Mouse (Mus musculus) retina, adult 2 months (tissue): ENCODE data around the gene Tnpo3.

Source experiments
- DNase-seq: peaks from one replicate; pipeline ENCODE4 v3.0.0-alpha.2; 2012; ENCODE audit warnings: low read depth, low spot score

Gene Tnpo3

GRCm38 (mm10) chr6:29528165-29528505, 81.6 kb downstream of the Tnpo3 start:
- DNase-seq, result no peak

GRCm38 (mm10) chr6:29527361-29528164, 82.1 kb downstream of the Tnpo3 start:
- DNase-seq, result no peak

- DNase-seq, result no peak
Measured at GRCm38 (mm10) chr6:29526281-29527251, 83.1 kb downstream of the Tnpo3 start, which contains the start of gene Irf5. Irf5 (plus strand) TSS chr6:29526625.

GRCm38 (mm10) chr6:29525256-29525655, 84.4 kb downstream of the Tnpo3 start:
- no peak for DNase-seq

- DNase-seq, result no peak
Measured at GRCm38 (mm10) chr6:29524034-29524489, 85.6 kb downstream of the Tnpo3 start.

- DNase-seq, result no peak
Measured at GRCm38 (mm10) chr6:29523301-29524033, 86.2 kb downstream of the Tnpo3 start.

- DNase-seq, result no peak
Measured at GRCm38 (mm10) chr6:29522626-29523300, 86.9 kb downstream of the Tnpo3 start.

GRCm38 (mm10) chr6:29517139-29517538, 92.5 kb downstream of the Tnpo3 start:
- DNase-seq, result no peak

- no peak for DNase-seq
Measured at GRCm38 (mm10) chr6:29513284-29513683, 96.4 kb downstream of the Tnpo3 start.

- DNase-seq, result no peak
Measured at GRCm38 (mm10) chr6:29509086-29509485, 100.6 kb downstream of the Tnpo3 start.

- no peak for DNase-seq
Measured at GRCm38 (mm10) chr6:29507447-29508309, 102.0 kb downstream of the Tnpo3 start, which contains the start of gene Kcp. Kcp (minus strand) TSS chr6:29507952.

- DNase-seq, result no peak
Measured at GRCm38 (mm10) chr6:29506834-29507233, 102.9 kb downstream of the Tnpo3 start.

GRCm38 (mm10) chr6:29505493-29505892, 104.2 kb downstream of the Tnpo3 start:
- DNase-seq, result no peak

- DNase-seq, result no peak
Measured at GRCm38 (mm10) chr6:29501599-29501998, 108.1 kb downstream of the Tnpo3 start.

- DNase-seq, result no peak
Measured at GRCm38 (mm10) chr6:29500810-29501209, 108.9 kb downstream of the Tnpo3 start.

- DNase-seq, result no peak
Measured at GRCm38 (mm10) chr6:29500177-29500576, 109.5 kb downstream of the Tnpo3 start.

GRCm38 (mm10) chr6:29497791-29498190, 111.9 kb downstream of the Tnpo3 start:
- no peak for DNase-seq

GRCm38 (mm10) chr6:29496270-29496669, 113.4 kb downstream of the Tnpo3 start:
- no peak for DNase-seq

GRCm38 (mm10) chr6:29494101-29494500, 115.6 kb downstream of the Tnpo3 start:
- no peak for DNase-seq
